Mouse (Mus musculus) embryo, embryonic 11 days (tissue): ENCODE results near the gene Kdelr3.

Source experiments
- DNase-seq: peaks from one replicate; pipeline ENCODE4 v3.0.0-alpha.2; 2015

The Kdelr3 gene

DNA sequence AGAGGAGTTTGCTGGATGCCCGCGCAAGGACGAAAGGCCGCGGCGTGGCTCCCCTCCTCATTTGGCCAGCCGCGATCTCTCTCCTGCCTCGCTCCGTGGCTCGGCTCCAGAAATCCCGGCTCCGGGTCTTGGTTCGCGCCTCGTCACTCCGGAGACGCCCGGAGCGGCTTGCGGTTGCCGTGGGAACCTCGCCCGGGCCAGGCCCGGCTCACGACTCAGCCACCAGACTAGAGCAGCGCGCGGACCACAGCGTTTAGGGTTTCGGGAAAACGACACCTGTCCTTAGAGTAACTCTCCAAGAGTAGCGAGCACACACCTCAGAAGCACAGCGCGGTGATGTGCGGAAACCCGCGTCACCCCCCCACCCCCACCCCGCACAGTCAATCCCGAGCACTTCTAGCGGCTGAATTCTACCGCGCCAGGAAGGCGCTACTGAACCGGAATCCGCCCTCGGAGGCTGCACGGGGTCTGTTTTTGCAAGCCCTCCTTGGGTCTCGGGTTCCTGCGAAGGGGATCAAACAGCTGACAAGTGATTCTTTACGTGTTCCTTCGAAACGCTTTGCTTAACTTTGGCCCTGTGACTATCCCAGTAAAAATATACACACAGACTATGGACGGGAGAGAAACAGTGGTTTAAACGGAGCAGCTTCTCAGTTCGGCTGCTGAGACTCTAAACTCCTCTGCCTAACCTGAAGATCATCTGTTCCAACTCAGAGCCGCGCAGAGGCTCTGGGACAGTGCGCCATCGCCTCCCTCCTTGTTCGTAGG is 4.5 kb upstream of the Kdelr3 start:
- peak; percentile 94 for DNase-seq

DNA sequence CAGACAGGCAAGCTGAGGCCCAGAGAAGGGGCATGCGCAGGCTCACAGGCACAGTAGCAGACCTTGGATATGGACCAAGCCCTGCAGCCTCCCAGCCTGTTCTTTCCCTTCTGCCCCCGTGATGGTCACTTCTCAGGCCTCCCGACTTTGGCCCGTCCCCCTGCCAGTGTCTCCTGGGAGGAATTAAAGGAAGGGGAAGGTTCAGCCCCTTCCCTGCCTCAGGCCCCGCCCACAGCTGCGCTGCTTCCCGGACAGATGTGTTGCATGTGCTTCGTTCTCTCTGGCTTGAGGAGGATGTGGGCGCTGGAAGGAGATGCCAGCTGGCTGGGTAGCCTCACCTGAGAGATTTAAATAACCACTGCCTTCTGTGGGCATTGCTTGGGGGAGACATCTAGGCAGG is 2.3 kb upstream of the Kdelr3 start:
- DNase-seq: peak; percentile 64

- DNase-seq: no peak
Observed at GRCm38 (mm10) chr15:79517710-79518109, 1.5 kb downstream of the Kdelr3 start.

DNA sequence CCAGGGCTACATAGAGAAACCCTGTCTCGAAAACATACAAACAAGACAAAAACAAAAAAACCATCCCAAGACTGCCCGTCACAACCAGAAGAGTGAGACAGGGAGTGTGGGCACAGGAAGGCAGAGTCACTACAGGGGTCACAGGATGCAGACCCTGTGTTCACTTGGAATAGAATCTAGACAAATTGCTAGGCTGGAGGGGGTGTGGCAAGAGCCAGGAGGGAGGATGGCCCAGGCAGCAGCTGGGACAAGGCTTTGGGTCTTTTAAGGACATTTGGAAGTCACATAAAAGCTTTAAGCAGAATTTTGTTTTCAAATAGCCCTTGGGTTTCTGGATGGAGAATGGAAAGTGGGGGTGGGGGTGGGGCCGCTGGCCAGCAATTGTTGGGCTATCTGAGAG is 2.4 kb downstream of the Kdelr3 start:
- no peak for DNase-seq

- DNase-seq: no peak
Observed at GRCm38 (mm10) chr15:79519400-79520220, 3.4 kb downstream of the Kdelr3 start.

DNA sequence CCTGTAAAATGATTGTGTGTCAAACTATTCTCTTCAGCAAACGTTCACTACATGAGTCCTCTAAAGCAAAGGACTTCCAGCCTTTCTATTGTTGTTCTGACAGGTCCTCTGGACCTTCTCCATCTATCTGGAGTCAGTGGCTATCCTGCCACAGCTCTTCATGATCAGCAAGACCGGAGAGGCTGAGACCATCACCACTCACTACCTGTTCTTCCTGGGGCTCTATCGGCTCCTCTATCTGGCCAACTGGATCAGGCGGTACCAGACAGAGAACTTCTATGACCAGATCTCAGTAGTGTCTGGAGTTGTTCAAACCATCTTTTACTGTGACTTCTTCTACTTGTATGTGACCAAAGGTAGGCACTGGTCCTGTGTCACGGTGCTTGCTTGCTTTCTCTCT is 9.4 kb downstream of the Kdelr3 start:
- DNase-seq: no peak

GRCm38 (mm10) chr15:79525979-79526768 is 10.0 kb downstream of the Kdelr3 start:
- DNase-seq: no peak

DNA sequence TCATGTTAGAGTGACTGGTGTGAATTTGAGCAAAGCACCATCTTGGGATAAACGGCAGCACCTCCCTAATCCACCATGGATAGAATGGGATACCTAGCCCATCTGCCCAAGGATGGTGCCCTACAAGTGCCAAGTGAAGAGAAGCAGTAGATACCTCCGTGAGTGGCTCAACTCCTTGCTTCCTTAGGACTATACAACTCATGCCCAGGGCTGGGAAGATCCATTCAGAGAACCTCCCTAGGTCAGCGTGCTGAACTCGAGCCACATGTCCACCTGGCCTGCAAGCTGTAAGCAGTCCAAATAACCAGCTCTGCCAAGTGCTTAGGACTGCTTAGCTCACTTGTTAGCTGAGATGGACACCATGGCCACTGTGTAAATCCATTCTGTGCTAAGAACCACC is 11.0 kb downstream of the Kdelr3 start:
- no peak for DNase-seq

- DNase-seq: no peak
Observed at GRCm38 (mm10) chr15:79527991-79528639, 11.9 kb downstream of the Kdelr3 start.

DNA sequence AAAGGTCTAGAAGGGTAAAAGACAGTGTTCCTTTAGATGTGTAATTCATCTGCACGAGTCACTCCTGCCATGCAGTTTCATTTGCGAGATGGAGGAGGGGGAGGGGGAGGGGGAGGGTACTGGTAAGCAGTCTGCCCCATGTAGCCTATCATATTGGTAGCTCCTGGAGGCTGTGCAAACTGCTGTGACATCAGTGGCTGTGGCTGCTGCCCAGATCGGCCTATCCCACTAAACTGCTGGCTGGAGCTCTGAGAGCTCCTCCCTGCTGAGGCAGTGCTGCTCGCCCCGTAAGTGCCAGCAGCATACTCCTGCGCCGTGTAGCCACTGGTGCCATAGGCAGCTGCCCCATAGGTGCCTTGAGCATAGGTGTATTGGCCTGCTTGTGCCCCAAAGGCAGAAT is 13.7 kb downstream of the Kdelr3 start:
- DNase-seq: no peak

GRCm38 (mm10) chr15:79533796-79534195 is 17.6 kb downstream of the Kdelr3 start:
- DNase-seq: no peak

DNA sequence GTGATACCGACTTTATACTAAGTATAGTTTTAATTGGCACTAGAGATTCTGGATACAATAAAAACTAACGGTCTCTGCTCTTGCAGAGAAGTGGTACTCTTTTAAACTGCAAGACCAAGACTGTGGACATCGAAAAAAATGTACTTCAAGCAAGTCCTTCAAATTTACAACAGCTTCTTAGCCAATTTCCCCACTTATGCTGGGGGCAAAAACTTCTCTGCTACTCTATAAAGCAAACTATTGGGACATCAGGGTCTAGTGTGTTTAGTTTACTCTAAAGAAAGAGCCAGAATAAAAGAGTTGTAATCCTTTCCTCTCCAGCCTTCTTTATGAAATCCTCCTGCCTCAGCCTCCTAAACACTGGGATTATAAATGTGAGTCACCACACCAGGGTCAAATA is 27.8 kb downstream of the Kdelr3 start:
- DNase-seq: no peak

- DNase-seq: no peak
Observed at GRCm38 (mm10) chr15:79545496-79545895, 29.3 kb downstream of the Kdelr3 start.

DNA sequence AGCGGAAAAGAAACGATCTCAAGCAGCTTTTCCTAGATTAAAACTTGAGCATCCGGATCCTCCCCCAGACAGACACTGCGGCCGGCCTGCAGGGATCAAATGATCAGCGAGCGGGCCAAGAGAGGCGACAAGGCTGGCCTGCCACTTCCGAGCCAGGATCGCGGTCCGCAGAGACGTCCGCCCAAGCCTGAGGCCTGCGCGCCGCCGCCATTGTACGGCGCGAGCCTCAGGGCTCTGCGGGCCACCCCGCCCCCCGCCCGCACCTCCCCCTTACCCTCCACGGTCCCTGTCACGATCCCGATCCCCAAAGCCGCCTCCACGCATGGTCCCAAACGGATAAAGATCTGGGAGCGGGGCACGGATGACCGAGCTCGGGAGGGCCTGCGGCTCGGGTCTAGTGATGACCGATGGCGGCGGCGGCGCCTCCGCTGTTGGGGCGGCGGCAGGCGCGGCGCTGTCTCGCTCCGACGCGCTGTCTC is 29.7 kb downstream of the Kdelr3 start:
- peak; percentile 77 for DNase-seq

DNA sequence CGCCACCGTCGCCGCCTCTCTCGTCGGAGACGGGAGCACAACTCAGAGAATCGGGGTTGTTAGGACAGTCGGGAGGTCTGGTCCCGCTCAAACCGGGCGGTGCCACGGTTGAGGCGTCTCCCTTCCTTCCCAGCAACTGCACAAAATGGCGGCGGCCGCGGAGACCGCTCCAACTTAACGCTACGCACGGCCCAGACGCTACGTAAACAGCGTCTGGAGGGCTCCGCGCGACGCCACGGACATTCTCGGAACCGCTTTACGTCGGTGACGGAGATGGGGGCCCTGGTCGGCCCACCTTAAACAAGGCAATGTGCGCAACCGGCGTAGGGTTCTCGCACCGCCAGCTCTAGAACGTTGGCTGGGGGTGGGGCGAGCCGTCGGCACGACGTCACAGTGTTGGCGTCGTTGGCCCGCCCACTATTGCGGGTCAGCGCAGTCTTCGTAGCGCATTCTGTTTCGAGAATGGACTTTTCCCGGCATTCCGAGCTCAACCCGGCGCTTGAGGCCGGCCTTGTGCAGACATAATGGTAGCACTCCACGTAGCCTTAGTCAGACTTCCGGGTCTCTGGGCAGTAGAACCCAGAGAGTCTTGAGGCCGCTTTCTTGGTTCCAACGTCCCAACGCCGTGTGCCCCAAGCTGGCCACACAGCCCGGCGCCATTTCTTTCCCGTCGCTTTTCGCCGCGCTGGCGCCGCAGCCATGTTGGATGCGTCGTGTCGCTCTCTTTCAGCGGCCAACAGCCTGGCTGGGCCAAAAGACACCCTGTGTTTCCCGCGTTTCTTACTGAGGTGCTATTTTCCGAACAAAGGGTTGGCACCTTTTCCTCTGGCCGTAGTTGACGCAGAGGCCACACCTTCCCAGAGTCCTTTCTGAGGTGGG is 30.4 kb downstream of the Kdelr3 start, which contains the start of gene Ddx17:
TSS of gene Ddx17 (minus strand) at position 332 of the 879 bp plus-strand sequence.
- DNase-seq: peak; percentile 99

GRCm38 (mm10) chr15:79547289-79547820 is 31.1 kb downstream of the Kdelr3 start:
- no peak for DNase-seq

DNA sequence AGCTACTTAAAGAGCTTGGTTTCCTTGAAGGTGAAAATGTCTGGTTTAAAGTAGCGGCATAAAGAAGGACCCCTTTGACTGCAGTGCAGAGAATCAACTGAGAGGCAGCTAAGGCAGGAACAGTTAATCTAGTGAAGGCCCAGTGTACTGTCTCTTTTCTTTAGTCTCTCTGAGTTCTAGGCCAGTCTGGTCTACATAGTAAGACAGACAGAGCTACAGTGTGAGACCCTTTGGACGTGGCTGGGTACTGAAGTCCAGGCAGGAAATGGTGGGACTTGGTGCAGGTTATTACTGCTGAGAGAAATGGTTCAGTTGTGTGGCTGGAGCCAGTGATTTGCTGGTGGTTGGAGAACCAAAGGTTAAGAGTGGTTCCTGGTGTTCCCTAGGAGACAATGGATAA is 32.0 kb downstream of the Kdelr3 start:
- no peak for DNase-seq

DNA sequence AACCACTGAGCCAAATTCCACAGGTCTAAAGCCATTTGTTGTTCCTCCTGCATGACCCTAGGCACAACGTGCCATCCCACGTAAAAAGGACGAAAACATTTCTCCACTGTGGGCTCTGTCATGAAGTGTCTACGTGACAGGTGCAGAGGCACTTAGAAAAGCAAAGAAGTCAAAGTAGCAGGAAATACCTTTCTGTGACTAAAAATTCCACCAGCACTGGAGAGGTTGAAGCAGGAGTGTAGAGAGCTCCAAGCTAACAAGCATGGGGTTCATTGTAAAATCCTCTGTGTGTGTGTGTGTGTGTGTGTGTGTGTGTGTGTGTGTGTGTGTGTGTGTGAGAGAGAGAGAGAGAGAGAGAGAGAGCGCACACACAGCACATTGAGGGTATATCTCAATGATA is 36.4 kb downstream of the Kdelr3 start:
- DNase-seq: no peak

- DNase-seq: no peak
Observed at GRCm38 (mm10) chr15:79559649-79560048, 43.4 kb downstream of the Kdelr3 start.

DNA sequence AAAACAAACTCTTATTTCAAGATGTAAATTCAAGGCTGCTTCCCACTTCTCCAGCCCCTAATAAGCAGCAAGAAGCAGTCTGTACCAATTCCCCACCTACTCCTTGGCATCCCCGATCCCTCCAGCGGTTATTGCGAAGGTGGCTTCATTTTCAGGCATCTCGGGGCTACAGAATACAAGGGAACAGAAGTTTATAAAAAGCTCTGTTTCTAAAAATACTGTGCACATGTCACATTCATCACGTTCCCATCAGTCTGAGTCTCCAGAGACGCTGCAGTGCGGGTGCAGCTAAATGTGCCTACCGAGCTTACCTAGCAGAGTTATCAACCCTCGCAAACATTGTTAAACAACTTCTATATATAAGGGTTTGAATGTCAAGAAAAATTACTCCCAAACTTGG is 46.2 kb downstream of the Kdelr3 start:
- DNase-seq: no peak

DNA sequence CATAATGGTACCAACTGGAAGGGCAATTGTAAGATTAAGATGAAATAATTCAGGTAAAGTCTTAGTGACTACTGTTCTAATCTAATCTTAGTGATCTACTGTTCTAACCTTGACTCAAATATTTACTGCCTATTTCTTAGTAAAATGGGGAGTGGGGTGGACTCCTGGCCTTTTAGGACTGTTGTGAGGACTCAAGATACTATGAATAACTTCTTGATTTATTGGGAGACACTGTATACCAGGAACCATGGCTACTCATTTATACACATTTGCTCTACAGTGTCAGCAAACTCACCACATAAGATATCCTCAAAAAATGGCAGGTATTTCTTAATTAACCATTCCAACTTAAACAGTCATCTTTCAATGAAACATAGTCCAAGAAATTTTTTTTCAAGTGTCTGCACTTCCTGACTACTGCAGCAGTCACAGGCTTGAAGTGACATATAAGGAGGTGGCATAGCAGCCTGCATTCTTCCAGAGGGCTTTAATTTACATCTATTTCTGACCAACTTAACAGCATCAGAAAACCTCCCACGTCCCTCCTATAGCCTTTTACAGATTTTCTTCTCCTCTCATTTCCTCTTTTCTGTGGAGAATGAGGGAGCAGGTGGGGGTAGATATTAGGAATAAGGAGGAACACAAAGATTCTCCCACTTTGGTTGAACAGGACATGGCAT is 59.5 kb downstream of the Kdelr3 start:
- no peak for DNase-seq
